Mouse (Mus musculus) bone marrow macrophage, adult 2 months (primary cell): ENCODE data around the gene Lman2.

ENCODE experiments used
- CTCF ChIP-seq: IDR thresholded peaks from 2 replicates; pipeline ENCODE4 v1.5.1; 2012; ENCODE audit warnings: low read depth, mild to moderate bottlenecking, low read length, moderate library complexity
- POLR2A ChIP-seq: IDR thresholded peaks from 2 replicates; pipeline ENCODE4 v1.6.1; 2012; ENCODE audit warnings: mild to moderate bottlenecking, low read depth, low read length, borderline replicate concordance

DNA sequence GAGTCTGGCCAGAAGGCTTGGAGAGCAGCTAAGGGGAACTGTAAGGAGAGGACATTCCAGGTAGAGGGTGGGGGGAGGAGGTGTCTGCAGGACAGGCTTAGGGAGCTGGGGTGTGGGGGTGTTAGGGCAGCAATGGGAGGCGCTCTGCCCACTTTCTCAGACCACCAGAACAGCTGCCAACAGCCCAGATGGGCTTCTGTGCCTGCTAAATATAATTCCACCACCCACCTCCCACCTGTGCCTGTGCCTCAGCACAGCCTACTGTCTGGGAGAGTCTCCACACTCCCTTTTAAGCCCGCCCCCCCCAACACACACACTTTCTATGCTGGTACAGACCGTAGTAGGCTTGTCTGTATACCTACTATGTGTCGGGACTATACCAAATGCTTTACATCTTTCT is 19.2 kb upstream of the Lman2 start:
- no peak for TF ChIP-seq CTCF
- TF ChIP-seq POLR2A = no peak
